Mouse (Mus musculus): ENCODE measurements around the gene D030056L22Rik.

D030056L22Rik gene

GRCm38 (mm10) chr19:18731077-18731476, 18.1 kb downstream of the D030056L22Rik start:
- DNase-seq (ENCODE audit: inconsistent ontology term): no peak

- DNase-seq (ENCODE audit: inconsistent ontology term): no peak
These were observed 22.9 kb downstream of the D030056L22Rik start for GRCm38 (mm10) chr19:18735901-18736300.

DNA sequence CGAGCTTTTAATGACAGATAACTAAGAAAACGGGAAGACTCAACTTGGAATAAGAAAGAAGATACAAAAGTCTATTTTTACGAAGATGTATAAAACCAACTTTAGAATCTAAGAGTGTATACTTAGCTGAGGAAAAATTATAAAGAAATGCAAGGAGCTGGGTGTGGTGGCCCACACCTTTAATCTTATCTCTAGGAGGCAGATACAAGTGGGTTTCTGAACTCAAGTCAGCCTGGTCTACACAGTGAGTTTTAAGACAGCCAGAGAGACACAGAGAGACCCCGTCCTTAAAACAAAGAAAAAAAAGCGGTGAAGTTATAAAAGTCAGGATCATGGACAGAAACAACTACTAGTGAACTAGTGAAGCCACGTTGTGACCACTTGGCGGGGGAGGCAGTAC, 26.2 kb downstream of the D030056L22Rik start:
- DNase-seq (ENCODE audit: inconsistent ontology term): no peak

GRCm38 (mm10) chr19:18743946-18744345, 31.0 kb downstream of the D030056L22Rik start:
- DNase-seq (ENCODE audit: inconsistent ontology term): no peak

- peak; percentile 52 for DNase-seq (ENCODE audit: inconsistent ontology term)
These were observed 33.8 kb downstream of the D030056L22Rik start for GRCm38 (mm10) chr19:18746576-18747340.

DNA sequence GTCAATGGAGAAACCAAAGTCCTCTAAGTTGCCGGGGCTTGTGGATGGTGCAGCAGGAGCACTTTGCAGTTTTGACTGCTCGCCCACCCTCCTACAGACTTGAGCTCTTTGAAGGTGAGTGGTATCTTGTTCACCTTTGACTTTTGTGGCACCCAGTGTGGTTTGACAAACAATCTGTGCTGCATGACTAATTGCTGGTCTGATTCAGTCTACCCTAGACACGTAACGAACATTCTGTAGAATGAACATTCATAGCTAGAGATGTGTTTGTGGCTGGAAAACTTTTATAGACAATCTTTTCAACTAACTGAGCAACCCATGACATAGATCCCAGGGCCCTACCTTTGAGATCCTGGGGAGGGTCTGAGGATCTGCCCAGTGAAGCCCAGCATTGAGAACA, 34.4 kb downstream of the D030056L22Rik start:
- no peak for DNase-seq (ENCODE audit: inconsistent ontology term)

GRCm38 (mm10) chr19:18749598-18750339, 36.8 kb downstream of the D030056L22Rik start, which contains the start of gene Trpm6:
TSS of gene Trpm6 (plus strand) at chr19:18749983.
- DNase-seq (ENCODE audit: inconsistent ontology term): no peak

GRCm38 (mm10) chr19:18757191-18757590, 44.2 kb downstream of the D030056L22Rik start:
- peak; percentile 47 for DNase-seq (ENCODE audit: inconsistent ontology term)

DNA sequence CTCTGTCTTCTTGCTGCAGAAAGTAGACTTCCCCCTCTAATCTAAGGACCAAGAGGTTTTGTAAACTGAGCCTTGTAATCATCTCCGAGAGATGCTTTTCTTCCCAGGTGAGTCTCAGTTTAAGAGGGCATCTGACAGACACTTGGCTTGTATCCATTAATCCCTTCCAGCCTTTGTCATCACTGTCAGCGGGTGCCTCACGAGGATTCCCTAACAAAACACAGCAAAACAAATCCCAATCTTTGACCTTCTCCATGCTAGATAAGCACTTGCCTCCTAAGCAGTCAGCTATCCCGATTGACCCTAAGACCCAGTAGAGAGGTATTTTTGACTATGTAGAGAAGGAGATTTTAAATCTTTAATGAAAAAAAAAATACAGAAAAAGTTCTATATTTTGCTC, 44.7 kb downstream of the D030056L22Rik start:
- no peak for DNase-seq (ENCODE audit: inconsistent ontology term)

- DNase-seq (ENCODE audit: inconsistent ontology term): no peak
These were observed 45.3 kb downstream of the D030056L22Rik start for GRCm38 (mm10) chr19:18758269-18758668.

DNA sequence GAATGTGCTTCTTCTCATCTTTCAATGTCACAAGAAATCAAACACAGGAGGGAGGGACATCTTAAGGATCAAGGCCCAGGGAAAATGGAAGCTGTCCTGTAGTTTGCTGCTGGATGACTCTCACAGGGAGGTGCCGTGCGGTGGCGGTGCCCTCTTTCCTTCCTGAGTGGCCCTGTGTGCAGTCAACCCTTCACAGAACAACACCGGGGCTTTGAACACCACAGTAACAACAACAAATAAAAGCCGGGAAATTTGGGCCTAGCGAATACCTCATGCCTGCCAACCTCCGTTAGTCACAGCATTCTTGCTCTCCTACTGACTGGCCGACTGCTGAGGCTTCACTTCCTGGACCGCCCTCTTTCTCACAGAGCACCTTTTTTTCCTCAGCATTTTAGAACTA, 45.9 kb downstream of the D030056L22Rik start:
- peak; percentile 85 for DNase-seq (ENCODE audit: inconsistent ontology term)

GRCm38 (mm10) chr19:18766399-18766798, 53.4 kb downstream of the D030056L22Rik start:
- DNase-seq (ENCODE audit: inconsistent ontology term): peak; percentile 33
